Mouse (Mus musculus): ENCODE measurements around the gene Ngrn. TPM values are rescaled to one million over a fixed set of nuclear protein-coding genes. Genes with fewer than 3 reads are reported as not detected.
A peak's percentile ranks its signal among the peaks of the same experiment; 100 is the strongest.

Gene Ngrn
- polyA plus RNA-seq (2021) = 37.2 TPM

DNA sequence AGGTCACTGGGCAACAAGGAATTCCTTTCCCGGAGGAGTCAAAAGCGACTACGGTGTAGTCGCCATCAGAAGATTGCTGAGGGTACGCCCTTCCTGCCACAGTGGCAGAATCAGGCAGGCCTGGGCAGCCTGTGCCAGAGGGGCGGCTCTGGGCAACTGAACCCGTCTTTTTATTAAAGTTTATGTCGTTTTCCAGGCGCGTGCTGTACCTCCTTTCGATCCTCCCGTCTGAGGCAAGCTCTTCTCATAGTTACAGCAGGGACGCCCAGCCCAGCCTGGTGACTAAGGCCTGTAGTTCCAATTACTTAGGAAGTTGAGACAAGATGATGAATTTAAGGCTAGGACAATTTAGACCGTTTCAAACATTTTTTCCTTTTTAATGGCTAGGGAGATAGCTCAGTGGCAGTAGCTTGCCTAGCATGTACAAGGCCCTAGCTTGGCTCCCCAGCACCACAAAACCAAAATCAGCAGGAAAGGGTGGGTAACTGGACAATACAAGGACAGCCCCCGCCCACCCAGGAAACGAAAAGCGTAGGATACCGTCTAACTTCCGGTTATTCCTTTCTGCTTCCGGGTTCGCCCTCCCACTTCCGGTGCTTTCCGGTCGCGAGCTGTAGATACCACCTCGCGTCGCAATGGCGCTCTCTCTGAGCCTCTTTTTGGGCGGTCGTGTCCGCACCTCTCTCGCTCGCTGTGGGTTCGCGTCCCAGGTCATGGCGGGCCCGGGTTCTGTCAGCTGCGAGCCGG lies at the start of gene Ngrn:
Ngrn (plus strand) TSS at position 591 of the 747 bp plus-strand sequence.
- ATAC-seq (peak; percentile 51), DNase-seq (ENCODE audit: low read depth, low spot score) (no peak)
- H3K27me3 ChIP-seq = no peaks in the 10 kb centered on the region
- ChIA-PET POLR2A (interaction anchor here (0.8 to 1.5 kb wide), 5 partner anchors 8 to 63 kb away, joined by 3 read pairs; no protein-coding TSS in a partner anchor), CTCF (interaction anchor here (1.0 to 1.5 kb wide), 5 partner anchors 14 to 144 kb away, joined by 3 to 7 read pairs (median 3); partner anchors contain the start of gene Ttll13)
- in situ Hi-C loops (cut with MboI; ENCODE audit: low pct_unique_long_range_greater_than_20kb) = no loop called here
- TF ChIP-seq CTCF (IDR thresholded peaks at IDR 0.05) = no peak

DNA sequence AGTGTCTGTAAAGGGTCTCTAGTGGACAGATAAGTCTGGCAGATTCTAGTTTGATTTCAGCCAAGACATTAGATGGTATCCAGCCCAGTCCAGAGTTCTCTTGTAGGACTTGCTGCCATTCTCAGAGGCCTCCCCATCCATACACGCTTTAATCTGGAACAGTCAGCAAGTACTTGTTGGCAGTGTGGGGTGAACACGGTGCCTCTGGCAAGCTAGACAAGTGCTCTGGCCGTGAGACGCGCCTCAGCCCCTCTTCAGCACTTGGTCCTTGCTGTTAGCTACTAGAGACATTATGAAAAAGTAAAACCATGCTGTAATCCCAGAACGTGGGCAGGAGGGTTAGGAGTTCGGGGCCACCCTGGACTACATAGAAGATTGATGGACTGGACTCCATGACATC lies 47.4 kb upstream of the Ngrn start:
- ATAC-seq = no peak
- TF ChIP-seq CTCF (IDR thresholded peaks at IDR 0.05) = no peak
- ChIA-PET POLR2A (interaction anchor here (0.7 kb wide), 1 partner anchor 22 kb away, joined by 3 read pairs; no protein-coding TSS in a partner anchor), CTCF (no interaction called here)
- in situ Hi-C loops (cut with MboI; ENCODE audit: low pct_unique_long_range_greater_than_20kb) = loop anchor here (10.0 kb wide), 1 partner anchor 59 kb away; no protein-coding TSS in a partner anchor
- no peak for DNase-seq (ENCODE audit: low read depth, low spot score)
- H3K27me3 ChIP-seq = no peaks in the 10 kb centered on the region

DNA sequence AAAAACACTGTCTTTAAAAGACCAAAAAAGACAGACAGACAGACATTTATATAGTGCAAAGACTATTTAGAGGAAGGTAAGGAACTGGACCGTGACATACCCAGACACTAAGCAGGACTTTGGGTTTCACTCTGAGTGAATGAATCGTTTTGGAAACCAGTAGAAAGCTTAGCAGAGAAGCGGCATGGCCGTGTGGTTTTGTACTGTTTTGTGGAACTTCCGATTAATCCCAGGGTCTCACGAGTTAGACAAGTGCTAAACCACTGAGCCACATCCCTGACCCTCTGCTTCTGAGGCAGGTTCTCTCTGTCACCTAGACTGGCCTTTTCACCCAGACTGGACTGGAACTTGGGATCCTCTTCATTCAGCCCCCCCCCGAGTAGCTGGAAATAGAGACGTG lies 46.6 kb upstream of the Ngrn start:
- in situ Hi-C loops (cut with MboI; ENCODE audit: low pct_unique_long_range_greater_than_20kb) = loop anchor here (10.0 kb wide), 1 partner anchor 60 kb away; no protein-coding TSS in a partner anchor
- no peak for TF ChIP-seq CTCF (IDR thresholded peaks at IDR 0.05)
- ATAC-seq (no peak), DNase-seq (ENCODE audit: low read depth, low spot score) (no peak)
- ChIA-PET CTCF (no interaction called here), POLR2A (no interaction called here)
- no peaks in the 10 kb centered on the region for H3K27me3 ChIP-seq

DNA sequence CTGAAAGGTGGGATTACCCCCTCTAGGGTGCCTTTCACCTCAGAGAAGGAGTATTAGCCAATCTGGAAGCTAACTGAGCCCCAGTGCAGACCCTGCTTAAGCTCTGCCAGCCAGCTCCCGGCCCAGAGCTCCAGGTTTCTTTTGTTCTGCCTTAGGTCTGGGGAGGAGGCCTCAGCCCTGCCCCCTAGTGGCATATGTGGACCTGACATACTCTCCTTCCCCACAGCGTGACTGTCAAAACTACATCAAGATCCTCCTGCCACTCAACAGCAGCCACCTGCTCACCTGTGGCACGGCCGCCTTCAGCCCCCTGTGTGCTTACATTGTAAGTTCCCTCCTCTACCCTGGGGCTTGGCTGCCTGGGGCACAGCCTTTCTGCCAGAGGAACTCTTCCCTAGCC lies 45.6 kb upstream of the Ngrn start:
- no peaks in the 10 kb centered on the region for H3K27me3 ChIP-seq
- DNase-seq (ENCODE audit: low read depth, low spot score) (no peak), ATAC-seq (no peak)
- ChIA-PET POLR2A (interaction anchor here (0.9 kb wide), 1 partner anchor 23 kb away, joined by 3 read pairs; no protein-coding TSS in a partner anchor), CTCF (interaction anchor here (0.6 to 1.4 kb wide), 8 partner anchors 9 to 75 kb away, joined by 3 to 5 read pairs (median 4); no protein-coding TSS in a partner anchor)
- TF ChIP-seq CTCF (IDR thresholded peaks at IDR 0.05) = no peak
- in situ Hi-C loops (cut with MboI; ENCODE audit: low pct_unique_long_range_greater_than_20kb) = loop anchor here (10.0 kb wide), 1 partner anchor 61 kb away; no protein-coding TSS in a partner anchor

DNA sequence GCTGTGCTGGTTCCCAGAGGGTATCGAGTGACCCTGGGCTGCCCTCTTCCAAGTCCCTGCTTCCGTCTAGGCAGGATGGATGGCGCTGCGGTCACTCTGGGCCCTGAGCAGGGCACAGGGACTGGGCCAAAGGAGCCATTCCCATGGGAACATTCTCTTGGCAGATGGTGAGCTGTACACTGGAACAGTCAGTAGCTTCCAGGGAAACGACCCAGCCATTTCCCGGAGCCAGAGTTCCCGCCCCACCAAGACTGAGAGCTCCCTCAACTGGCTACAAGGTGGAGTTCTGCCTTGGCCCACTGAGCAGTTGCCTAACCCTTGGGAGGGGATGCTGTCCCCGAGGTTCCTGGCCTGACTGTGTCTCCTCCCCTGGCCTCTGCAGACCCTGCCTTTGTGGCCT lies 44.4 kb upstream of the Ngrn start:
- ChIA-PET CTCF (interaction anchor here (1.2 kb wide), 1 partner anchor 11 kb away, joined by 3 read pairs; no protein-coding TSS in a partner anchor), POLR2A (no interaction called here)
- in situ Hi-C loops (cut with MboI; ENCODE audit: low pct_unique_long_range_greater_than_20kb) = loop anchor here (10.0 kb wide), 1 partner anchor 62 kb away; no protein-coding TSS in a partner anchor
- TF ChIP-seq CTCF (IDR thresholded peaks at IDR 0.05) = no peak
- DNase-seq (ENCODE audit: low read depth, low spot score) (no peak), ATAC-seq (no peak)
- H3K27me3 ChIP-seq = no peaks in the 10 kb centered on the region

DNA sequence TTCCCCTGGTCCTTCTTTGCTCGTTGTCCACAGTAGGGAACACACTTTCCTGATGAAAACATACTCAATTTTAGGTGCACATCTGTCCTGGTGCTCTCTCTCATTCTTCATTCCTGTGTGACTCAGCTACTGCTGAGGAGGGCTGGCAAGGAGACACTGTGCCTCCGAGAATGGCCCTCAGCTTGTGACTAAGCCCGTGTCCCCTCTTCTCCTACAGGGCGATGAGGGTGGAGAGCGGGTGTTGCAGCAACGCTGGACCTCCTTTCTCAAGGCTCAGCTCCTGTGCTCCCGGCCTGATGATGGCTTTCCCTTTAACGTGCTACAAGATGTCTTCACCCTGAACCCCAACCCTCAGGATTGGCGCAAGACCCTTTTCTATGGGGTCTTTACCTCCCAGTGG lies 42.3 kb upstream of the Ngrn start:
- ATAC-seq = no peak
- no peaks in the 10 kb centered on the region for H3K27me3 ChIP-seq
- TF ChIP-seq CTCF (IDR thresholded peaks at IDR 0.05) = no peak
- in situ Hi-C loops (cut with MboI; ENCODE audit: low pct_unique_long_range_greater_than_20kb) = loop anchor here (10.0 kb wide), 1 partner anchor 64 kb away; no protein-coding TSS in a partner anchor
- POLR2A ChIA-PET = no interaction called here
- no peak for DNase-seq (ENCODE audit: low read depth, low spot score)
- CTCF ChIA-PET = interaction anchor here (0.6 to 2.3 kb wide), 2 partner anchors 9 to 1701 kb away, joined by 3 to 7 read pairs; no protein-coding TSS in a partner anchor

DNA sequence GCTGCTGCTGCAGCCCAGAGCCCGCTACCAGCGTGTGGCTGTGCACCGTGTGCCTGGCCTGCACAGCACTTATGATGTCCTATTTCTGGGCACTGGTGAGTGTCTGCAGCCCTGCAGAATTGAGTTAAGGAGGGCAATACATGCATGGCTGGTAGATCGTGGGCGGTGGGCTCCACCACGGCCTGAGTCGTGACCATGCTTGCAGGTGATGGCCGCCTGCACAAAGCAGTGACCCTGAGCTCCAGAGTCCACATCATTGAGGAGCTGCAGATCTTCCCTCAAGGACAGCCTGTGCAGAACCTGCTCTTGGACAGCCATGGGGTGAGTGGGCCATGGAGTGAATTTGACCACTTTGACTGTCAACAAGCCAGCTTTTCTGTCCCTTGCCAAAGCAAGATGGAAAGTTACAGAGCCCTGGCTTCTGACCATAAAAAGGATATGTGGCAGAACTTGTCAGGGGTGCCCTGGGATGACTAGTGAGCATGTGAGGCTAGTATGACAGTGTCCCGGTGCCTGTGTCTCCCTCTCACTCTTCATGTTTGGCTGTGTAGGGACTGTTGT lies 40.7 kb upstream of the Ngrn start:
- POLR2A ChIA-PET = interaction anchor here (0.5 to 1.1 kb wide), 2 partner anchors 15 to 30 kb away, joined by 3 to 4 read pairs; no protein-coding TSS in a partner anchor
- ATAC-seq (no peak), DNase-seq (ENCODE audit: low read depth, low spot score) (no peak)
- no peaks in the 10 kb centered on the region for H3K27me3 ChIP-seq
- no peak for TF ChIP-seq CTCF (IDR thresholded peaks at IDR 0.05)
- CTCF ChIA-PET = interaction anchor here (0.9 to 1.2 kb wide), 2 partner anchors 10 to 63 kb away, joined by 3 read pairs; no protein-coding TSS in a partner anchor
- in situ Hi-C loops (cut with MboI; ENCODE audit: low pct_unique_long_range_greater_than_20kb) = no loop called here

DNA sequence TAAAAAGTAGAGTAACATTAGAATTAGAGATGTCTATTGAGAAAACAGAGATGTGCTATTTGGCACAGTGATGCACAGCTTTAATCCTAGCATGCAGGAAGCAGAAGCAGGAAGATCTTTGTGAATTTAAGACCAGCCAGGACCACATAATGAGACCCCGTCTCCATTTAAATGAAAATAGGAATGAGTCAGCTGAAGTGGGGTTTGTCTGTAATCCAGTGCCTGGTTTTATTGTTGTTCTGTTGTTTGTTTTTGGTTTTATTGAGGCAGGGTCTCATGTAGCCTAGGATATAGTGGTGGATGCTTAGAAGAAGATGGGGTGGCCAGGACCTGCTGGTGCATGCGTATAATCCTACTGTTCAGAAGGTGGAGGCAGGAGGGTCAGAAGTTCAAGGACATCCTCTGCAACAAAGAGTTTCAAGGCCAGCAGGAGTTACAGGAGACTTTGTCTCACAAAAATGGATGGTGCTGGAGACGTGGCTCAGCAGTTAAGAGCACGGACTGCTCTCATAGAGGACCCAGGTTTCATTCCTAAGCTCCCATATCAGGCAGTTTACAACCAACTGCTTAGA lies 39.8 kb upstream of the Ngrn start:
- CTCF ChIA-PET = interaction anchor here (0.9 to 1.3 kb wide), 3 partner anchors 11 to 64 kb away, joined by 3 read pairs; no protein-coding TSS in a partner anchor
- in situ Hi-C loops (cut with MboI; ENCODE audit: low pct_unique_long_range_greater_than_20kb) = no loop called here
- no peak for TF ChIP-seq CTCF (IDR thresholded peaks at IDR 0.05)
- DNase-seq (ENCODE audit: low read depth, low spot score) = no peak
- ATAC-seq = no peak
- POLR2A ChIA-PET = no interaction called here
- no peaks in the 10 kb centered on the region for H3K27me3 ChIP-seq

DNA sequence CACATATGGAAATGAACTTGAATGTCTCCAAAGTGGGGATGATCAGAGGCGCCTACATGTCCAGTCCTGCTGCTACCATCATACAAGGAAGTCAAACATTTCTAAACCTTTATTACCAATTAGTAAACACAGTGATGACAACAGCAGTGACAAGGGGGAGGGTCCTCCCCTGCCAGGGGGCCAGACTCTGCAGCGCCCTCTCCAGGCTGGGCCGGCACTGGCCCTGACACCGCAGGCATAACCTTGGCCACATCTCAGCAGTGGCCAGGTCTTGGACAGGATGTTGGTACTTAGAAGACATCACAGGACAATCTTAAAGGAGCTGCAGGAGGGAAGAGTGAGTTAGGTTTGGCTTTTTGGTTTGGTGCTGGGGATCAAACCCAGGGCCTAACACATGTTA lies 34.0 kb upstream of the Ngrn start:
- in situ Hi-C loops (cut with MboI; ENCODE audit: low pct_unique_long_range_greater_than_20kb) = no loop called here
- POLR2A ChIA-PET = no interaction called here
- ATAC-seq = no peak
- DNase-seq (ENCODE audit: low read depth, low spot score) = no peak
- CTCF ChIA-PET = interaction anchor here (1.1 to 1.7 kb wide), 3 partner anchors 8 to 56 kb away, joined by 3 to 7 read pairs (median 3); no protein-coding TSS in a partner anchor
- H3K27me3 ChIP-seq = no peaks in the 10 kb centered on the region
- no peak for TF ChIP-seq CTCF (IDR thresholded peaks at IDR 0.05)

DNA sequence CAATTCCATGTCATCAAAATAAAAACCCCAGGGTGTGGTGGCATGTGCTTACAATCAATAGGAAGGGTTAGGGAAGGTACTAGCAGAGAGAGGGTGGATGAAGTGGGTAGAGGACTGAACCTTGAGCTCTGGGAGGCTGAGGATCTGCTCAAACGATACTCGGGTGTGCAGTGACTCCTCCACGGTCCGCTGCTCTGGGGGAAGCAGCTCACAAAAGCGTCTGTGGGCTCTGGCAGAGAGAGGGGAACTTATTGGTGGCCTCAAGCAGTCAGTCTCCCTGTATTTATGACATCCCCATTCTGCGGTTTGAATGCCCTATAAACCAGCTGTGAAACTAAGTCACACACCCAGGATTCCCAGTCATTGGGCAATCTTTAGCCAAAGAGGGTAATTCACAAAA lies 30.8 kb upstream of the Ngrn start:
- TF ChIP-seq CTCF (IDR thresholded peaks at IDR 0.05) = no peak
- DNase-seq (ENCODE audit: low read depth, low spot score) = no peak
- H3K27me3 ChIP-seq = no peaks in the 10 kb centered on the region
- in situ Hi-C loops (cut with MboI; ENCODE audit: low pct_unique_long_range_greater_than_20kb) = no loop called here
- ChIA-PET CTCF (interaction anchor here (1.2 kb wide), 1 partner anchor 39 kb away, joined by 3 read pairs; no protein-coding TSS in a partner anchor), POLR2A (interaction anchor here (1.5 kb wide), 1 partner anchor 74 kb away, joined by 3 read pairs; no protein-coding TSS in a partner anchor)
- ATAC-seq = no peak

Measured in Patski (cell line).